Mouse (Mus musculus): ENCODE results near the gene Emilin3. TPM values are rescaled to one million over a fixed set of nuclear protein-coding genes. Genes with fewer than 3 reads are reported as not detected.
A peak's percentile ranks its signal among the peaks of the same experiment; 100 is the strongest.

The Emilin3 gene
- polyA plus RNA-seq, 1 experiment from 2014 or later, result 27.0 TPM

GRCm38 (mm10) chr2:160940930-160941709 is 29.0 kb upstream of the Emilin3 start:
- WGBS, result 70% methylated on average over 17 of the region's 17 CpGs
- H3K4me2 ChIP-seq, result no peak overlapping the region
- ATAC-seq (ENCODE audit: insufficient number of reproducible peaks, insufficient read depth, low FRiP score, low TSS enrichment, low read depth), result no peak

GRCm38 (mm10) chr2:160934451-160934850 is 22.3 kb upstream of the Emilin3 start:
- 73% methylated on average over 4 of the region's 4 CpGs for WGBS
- no peak overlapping the region for H3K4me2 ChIP-seq
- H3K36me3 ChIP-seq, result no peaks in the 10 kb centered on the region
- no peak overlapping the region for H3K4me3 ChIP-seq
- H3K27ac ChIP-seq, result no peak overlapping the region
- ATAC-seq (ENCODE audit: insufficient number of reproducible peaks, insufficient read depth, low FRiP score, low TSS enrichment, low read depth), result no peak
- no peaks in the 10 kb centered on the region for H3K27me3 ChIP-seq
- no peaks in the 10 kb centered on the region for H3K9me3 ChIP-seq
- no peak overlapping the region for H3K9ac ChIP-seq
- peaks cover 19% of the 10 kb centered on the region for H3K4me1 ChIP-seq

More at GRCm38 (mm10) chr2:160940930-160941709, 29.0 kb upstream of the Emilin3 start:
- Histone ChIP-seq H3K9ac (no peak overlapping the region), H3K36me3 (peaks cover 9% of the 10 kb centered on the region; the same call in 1 of the 2 replicates), H3K27ac (no peak overlapping the region), H3K4me1 (peaks cover 5% of the 10 kb centered on the region; the same call in 1 of the 2 replicates), H3K4me3 (no peak overlapping the region), H3K27me3 (no peaks in the 10 kb centered on the region), H3K9me3 (no peaks in the 10 kb centered on the region)

GRCm38 (mm10) chr2:160933890-160934289 is 21.8 kb upstream of the Emilin3 start:
- 63% methylated on average over 5 of the region's 5 CpGs for WGBS
- Histone ChIP-seq H3K4me3 (no peak overlapping the region), H3K27me3 (no peaks in the 10 kb centered on the region), H3K27ac (no peak overlapping the region), H3K9ac (no peak overlapping the region), H3K4me1 (peaks cover 24% of the 10 kb centered on the region), H3K36me3 (no peaks in the 10 kb centered on the region), H3K9me3 (no peaks in the 10 kb centered on the region), H3K4me2 (no peak overlapping the region)
- no peak for ATAC-seq (ENCODE audit: insufficient number of reproducible peaks, insufficient read depth, low FRiP score, low TSS enrichment, low read depth)

GRCm38 (mm10) chr2:160932981-160933380 is 20.9 kb upstream of the Emilin3 start:
- H3K27ac ChIP-seq, result peak overlapping the region; percentile 24; the same call in 1 of the 2 replicates
- 51% methylated on average over 3 of the region's 3 CpGs for WGBS
- no peaks in the 10 kb centered on the region for H3K9me3 ChIP-seq
- no peak overlapping the region for H3K4me3 ChIP-seq
- H3K4me2 ChIP-seq, result no peak overlapping the region
- H3K9ac ChIP-seq, result no peak overlapping the region
- 0 out of 2 replicates have a peak, but pooled peaks cover 2% of the 10 kb centered on the region for H3K27me3 ChIP-seq
- no peak for ATAC-seq (ENCODE audit: insufficient number of reproducible peaks, insufficient read depth, low FRiP score, low TSS enrichment, low read depth)
- H3K4me1 ChIP-seq, result peaks cover 25% of the 10 kb centered on the region
- H3K36me3 ChIP-seq, result no peaks in the 10 kb centered on the region

- H3K9me3 ChIP-seq, result no peaks in the 10 kb centered on the region
- H3K4me3 ChIP-seq, result no peak overlapping the region
- H3K36me3 ChIP-seq, result no peaks in the 10 kb centered on the region
- no peak overlapping the region for H3K9ac ChIP-seq
- H3K4me1 ChIP-seq, result peaks cover 25% of the 10 kb centered on the region
- peak overlapping the region; percentile 12 for H3K4me2 ChIP-seq
- H3K27ac ChIP-seq, result peak overlapping the region; percentile 24
- 27% methylated on average over 8 of the region's 8 CpGs for WGBS
- 0 out of 2 replicates have a peak, but pooled peaks cover 2% of the 10 kb centered on the region for H3K27me3 ChIP-seq
- no peak for ATAC-seq (ENCODE audit: insufficient number of reproducible peaks, insufficient read depth, low FRiP score, low TSS enrichment, low read depth)
Observed at GRCm38 (mm10) chr2:160932325-160932724, 20.2 kb upstream of the Emilin3 start.

- H3K27me3 ChIP-seq, result 0 out of 2 replicates have a peak, but pooled peaks cover 2% of the 10 kb centered on the region
- no peaks in the 10 kb centered on the region for H3K9me3 ChIP-seq
- H3K4me1 ChIP-seq, result peaks cover 25% of the 10 kb centered on the region
- WGBS, result 94% methylated on average over 5 of the region's 5 CpGs
- H3K9ac ChIP-seq, result no peak overlapping the region
- ATAC-seq (ENCODE audit: insufficient number of reproducible peaks, insufficient read depth, low FRiP score, low TSS enrichment, low read depth), result no peak
- no peak overlapping the region for H3K27ac ChIP-seq
- H3K4me2 ChIP-seq, result no peak overlapping the region
- no peak overlapping the region for H3K4me3 ChIP-seq
- no peaks in the 10 kb centered on the region for H3K36me3 ChIP-seq
Observed at GRCm38 (mm10) chr2:160931378-160931777, 19.2 kb upstream of the Emilin3 start.

- Histone ChIP-seq H3K4me1 (peaks cover 32% of the 10 kb centered on the region), H3K27ac (peak overlapping the region; percentile 44), H3K36me3 (no peaks in the 10 kb centered on the region), H3K4me3 (no peak overlapping the region), H3K9me3 (no peaks in the 10 kb centered on the region; the same call in 1 of the 2 replicates), H3K27me3 (0 out of 2 replicates have a peak, but pooled peaks cover 2% of the 10 kb centered on the region), H3K4me2 (no peak overlapping the region), H3K9ac (no peak overlapping the region)
- 80% methylated on average over 9 of the region's 9 CpGs for WGBS
- no peak for ATAC-seq (ENCODE audit: insufficient number of reproducible peaks, insufficient read depth, low FRiP score, low TSS enrichment, low read depth)
Observed at GRCm38 (mm10) chr2:160925203-160925602, 13.1 kb upstream of the Emilin3 start.

GRCm38 (mm10) chr2:160921285-160921684 is 9.2 kb upstream of the Emilin3 start:
- H3K9me3 ChIP-seq, result no peaks in the 10 kb centered on the region; the same call in 1 of the 2 replicates
- H3K4me1 ChIP-seq, result peaks cover 34% of the 10 kb centered on the region
- H3K27me3 ChIP-seq, result no peaks in the 10 kb centered on the region
- no peak overlapping the region for H3K9ac ChIP-seq
- no peak overlapping the region for H3K4me3 ChIP-seq
- 49% methylated on average over 7 of the region's 7 CpGs for WGBS
- 0 out of 2 replicates have a peak, but pooled peaks have one; percentile 5 for ATAC-seq (ENCODE audit: insufficient number of reproducible peaks, insufficient read depth, low FRiP score, low TSS enrichment, low read depth)
- no peaks in the 10 kb centered on the region for H3K36me3 ChIP-seq
- no peak overlapping the region for H3K4me2 ChIP-seq
- H3K27ac ChIP-seq, result no peak overlapping the region

GRCm38 (mm10) chr2:160918930-160919215 is 6.7 kb upstream of the Emilin3 start:
- no peak for ATAC-seq (ENCODE audit: insufficient number of reproducible peaks, insufficient read depth, low FRiP score, low TSS enrichment, low read depth)
- WGBS, result 81% methylated on average over 2 of the region's 2 CpGs
- H3K27ac ChIP-seq, result no peak overlapping the region

GRCm38 (mm10) chr2:160918154-160918929 is 6.2 kb upstream of the Emilin3 start:
- no peak for ATAC-seq (ENCODE audit: insufficient number of reproducible peaks, insufficient read depth, low FRiP score, low TSS enrichment, low read depth)
- Histone ChIP-seq H3K9me3 (no peaks in the 10 kb centered on the region; the same call in 1 of the 2 replicates), H3K4me2 (no peak overlapping the region), H3K27me3 (peaks cover 11% of the 10 kb centered on the region), H3K27ac (no peak overlapping the region), H3K4me1 (peaks cover 38% of the 10 kb centered on the region), H3K4me3 (no peak overlapping the region), H3K36me3 (no peaks in the 10 kb centered on the region), H3K9ac (no peak overlapping the region)
- 60% methylated on average over 8 of the region's 8 CpGs for WGBS

More at GRCm38 (mm10) chr2:160918930-160919215, 6.7 kb upstream of the Emilin3 start:
- H3K4me2 ChIP-seq, result no peak overlapping the region
- no peaks in the 10 kb centered on the region for H3K36me3 ChIP-seq
- peaks cover 7% of the 10 kb centered on the region; the same call in 1 of the 2 replicates for H3K27me3 ChIP-seq
- H3K4me1 ChIP-seq, result peaks cover 38% of the 10 kb centered on the region
- H3K4me3 ChIP-seq, result no peak overlapping the region
- H3K9me3 ChIP-seq, result no peaks in the 10 kb centered on the region; the same call in 1 of the 2 replicates
- H3K9ac ChIP-seq, result 0 out of 2 replicates have a peak overlapping the region, but pooled peaks have one; percentile 11

GRCm38 (mm10) chr2:160917313-160917712 is 5.2 kb upstream of the Emilin3 start:
- H3K4me2 ChIP-seq, result no peak overlapping the region
- H3K4me3 ChIP-seq, result no peak overlapping the region
- no peak overlapping the region for H3K27ac ChIP-seq
- H3K9me3 ChIP-seq, result no peaks in the 10 kb centered on the region; the same call in 1 of the 2 replicates
- ATAC-seq (ENCODE audit: insufficient number of reproducible peaks, insufficient read depth, low FRiP score, low TSS enrichment, low read depth), result no peak
- no peak overlapping the region for H3K9ac ChIP-seq
- no peaks in the 10 kb centered on the region for H3K36me3 ChIP-seq
- H3K27me3 ChIP-seq, result peaks cover 22% of the 10 kb centered on the region
- peaks cover 46% of the 10 kb centered on the region for H3K4me1 ChIP-seq
- WGBS, result 76% methylated on average over 3 of the region's 3 CpGs
